Mouse (Mus musculus): ENCODE data around the gene Acat3. TPM values are rescaled to one million over a fixed set of nuclear protein-coding genes. Genes with fewer than 3 reads are reported as not detected.
"Not testable (repeated sequence)": the region's sequence is repeated elsewhere in the genome, so short reads cannot be mapped to it uniquely, and the experiment has no call there.

Gene Acat3
- polyA plus RNA-seq (2012; rRNA removed): 1.9 and 2.9 TPM in 2 replicates

- Histone ChIP-seq H3K4me3 (ENCODE audit: control insufficient read depth, low read depth, low read length) (peak within 1 kb of the TSS; percentile 77), H3K36me3 (ENCODE audit: control insufficient read depth, insufficient read depth, low read length) (no peaks in the 10 kb centered on the region), H3K4me1 (ENCODE audit: control insufficient read depth, insufficient read depth, low read length) (peaks cover 14% of the 10 kb centered on the region), H3K27ac (ENCODE audit: control insufficient read depth, insufficient read depth, low read depth, low read length) (peak within 1 kb of the TSS; percentile 77), H3K27me3 (ENCODE audit: control insufficient read depth, insufficient read depth, low read length) (no peaks in the 10 kb centered on the region; the same call in 1 of the 2 replicates)
- TF ChIP-seq CTCF (IDR thresholded peaks at IDR 0.05; ENCODE audit: control insufficient read depth, insufficient read depth, insufficient replicate concordance, low read depth, low read length): no peak
- peak; percentile 73 for TF ChIP-seq POLR2A (IDR thresholded peaks at IDR 0.05; ENCODE audit: control insufficient read depth, low read depth, low read length)
Measured at GRCm38 (mm10) chr17:12940151-12940805, at the start of gene Acat3. Gene Acat3, minus strand, starts transcription at chr17:12940600.

GRCm38 (mm10) chr17:12988096-12988495 is 47.7 kb upstream of the Acat3 start:
- not testable (repeated sequence) for H3K27me3 ChIP-seq (ENCODE audit: control insufficient read depth, insufficient read depth, low read length); H3K27ac ChIP-seq (ENCODE audit: control insufficient read depth, insufficient read depth, low read depth, low read length)

GRCm38 (mm10) chr17:12983988-12984387 is 43.6 kb upstream of the Acat3 start:
- H3K27ac ChIP-seq (ENCODE audit: control insufficient read depth, insufficient read depth, low read depth, low read length): no peak overlapping the region
- H3K4me3 ChIP-seq (ENCODE audit: control insufficient read depth, low read depth, low read length): no peak overlapping the region
- H3K4me1 ChIP-seq (ENCODE audit: control insufficient read depth, insufficient read depth, low read length): no peaks in the 10 kb centered on the region; the same call in 1 of the 2 replicates
- TF ChIP-seq POLR2A (IDR thresholded peaks at IDR 0.05; ENCODE audit: control insufficient read depth, low read depth, low read length) (no peak), CTCF (IDR thresholded peaks at IDR 0.05; ENCODE audit: control insufficient read depth, insufficient read depth, insufficient replicate concordance, low read depth, low read length) (no peak)
- H3K36me3 ChIP-seq (ENCODE audit: control insufficient read depth, insufficient read depth, low read length): no peaks in the 10 kb centered on the region
- no peaks in the 10 kb centered on the region for H3K27me3 ChIP-seq (ENCODE audit: control insufficient read depth, insufficient read depth, low read length)

More at GRCm38 (mm10) chr17:12988096-12988495, 47.7 kb upstream of the Acat3 start:
- H3K4me3 ChIP-seq (ENCODE audit: control insufficient read depth, low read depth, low read length); H3K4me1 ChIP-seq (ENCODE audit: control insufficient read depth, insufficient read depth, low read length); H3K36me3 ChIP-seq (ENCODE audit: control insufficient read depth, insufficient read depth, low read length): not testable (repeated sequence)

GRCm38 (mm10) chr17:12978546-12978945 is 38.1 kb upstream of the Acat3 start:
- no peaks in the 10 kb centered on the region; the same call in 1 of the 2 replicates for H3K36me3 ChIP-seq (ENCODE audit: control insufficient read depth, insufficient read depth, low read length)
- H3K4me1 ChIP-seq (ENCODE audit: control insufficient read depth, insufficient read depth, low read length): no peaks in the 10 kb centered on the region
- H3K27me3 ChIP-seq (ENCODE audit: control insufficient read depth, insufficient read depth, low read length): no peaks in the 10 kb centered on the region
- TF ChIP-seq CTCF (IDR thresholded peaks at IDR 0.05; ENCODE audit: control insufficient read depth, insufficient read depth, insufficient replicate concordance, low read depth, low read length): no peak
- TF ChIP-seq POLR2A (IDR thresholded peaks at IDR 0.05; ENCODE audit: control insufficient read depth, low read depth, low read length): no peak
- H3K27ac ChIP-seq (ENCODE audit: control insufficient read depth, insufficient read depth, low read depth, low read length): no peak overlapping the region
- no peak overlapping the region for H3K4me3 ChIP-seq (ENCODE audit: control insufficient read depth, low read depth, low read length)

- H3K27me3 ChIP-seq (ENCODE audit: control insufficient read depth, insufficient read depth, low read length): no peaks in the 10 kb centered on the region
- no peak overlapping the region for H3K27ac ChIP-seq (ENCODE audit: control insufficient read depth, insufficient read depth, low read depth, low read length)
- H3K36me3 ChIP-seq (ENCODE audit: control insufficient read depth, insufficient read depth, low read length): no peaks in the 10 kb centered on the region; the same call in 1 of the 2 replicates
- H3K4me3 ChIP-seq (ENCODE audit: control insufficient read depth, low read depth, low read length): no peak overlapping the region
- H3K4me1 ChIP-seq (ENCODE audit: control insufficient read depth, insufficient read depth, low read length): no peaks in the 10 kb centered on the region
- TF ChIP-seq CTCF (IDR thresholded peaks at IDR 0.05; ENCODE audit: control insufficient read depth, insufficient read depth, insufficient replicate concordance, low read depth, low read length): no peak
- TF ChIP-seq POLR2A (IDR thresholded peaks at IDR 0.05; ENCODE audit: control insufficient read depth, low read depth, low read length): no peak
Measured at GRCm38 (mm10) chr17:12973851-12974250, 33.5 kb upstream of the Acat3 start.

- Histone ChIP-seq H3K27ac (ENCODE audit: control insufficient read depth, insufficient read depth, low read depth, low read length) (no peak overlapping the region), H3K36me3 (ENCODE audit: control insufficient read depth, insufficient read depth, low read length) (no peaks in the 10 kb centered on the region), H3K4me1 (ENCODE audit: control insufficient read depth, insufficient read depth, low read length) (no peaks in the 10 kb centered on the region), H3K27me3 (ENCODE audit: control insufficient read depth, insufficient read depth, low read length) (no peaks in the 10 kb centered on the region), H3K4me3 (ENCODE audit: control insufficient read depth, low read depth, low read length) (no peak overlapping the region)
- TF ChIP-seq CTCF (IDR thresholded peaks at IDR 0.05; ENCODE audit: control insufficient read depth, insufficient read depth, insufficient replicate concordance, low read depth, low read length) (no peak), POLR2A (IDR thresholded peaks at IDR 0.05; ENCODE audit: control insufficient read depth, low read depth, low read length) (no peak)
Measured at GRCm38 (mm10) chr17:12967173-12967572, 26.8 kb upstream of the Acat3 start.

GRCm38 (mm10) chr17:12963476-12963875 is 23.1 kb upstream of the Acat3 start:
- H3K4me3 ChIP-seq (ENCODE audit: control insufficient read depth, low read depth, low read length): no peak overlapping the region
- H3K27ac ChIP-seq (ENCODE audit: control insufficient read depth, insufficient read depth, low read depth, low read length): no peak overlapping the region
- TF ChIP-seq CTCF (IDR thresholded peaks at IDR 0.05; ENCODE audit: control insufficient read depth, insufficient read depth, insufficient replicate concordance, low read depth, low read length) (no peak), POLR2A (IDR thresholded peaks at IDR 0.05; ENCODE audit: control insufficient read depth, low read depth, low read length) (no peak)
- no peaks in the 10 kb centered on the region for H3K27me3 ChIP-seq (ENCODE audit: control insufficient read depth, insufficient read depth, low read length)
- no peaks in the 10 kb centered on the region; the same call in 1 of the 2 replicates for H3K36me3 ChIP-seq (ENCODE audit: control insufficient read depth, insufficient read depth, low read length)
- peaks cover 3% of the 10 kb centered on the region for H3K4me1 ChIP-seq (ENCODE audit: control insufficient read depth, insufficient read depth, low read length)
